Mouse (Mus musculus) heart, postnatal 0 days (tissue): ENCODE results near the gene Slc6a21.

ENCODE experiments used
- CTCF ChIP-seq: IDR thresholded peaks from 2 replicates; pipeline ENCODE4 v1.5.1; 2016; ENCODE audit warnings: antibody characterized with exemption, control low read depth, low read depth
- EP300 ChIP-seq: IDR thresholded peaks from 2 replicates; pipeline ENCODE4 v1.6.1; 2016; ENCODE audit warnings: antibody characterized with exemption, low read depth

DNA sequence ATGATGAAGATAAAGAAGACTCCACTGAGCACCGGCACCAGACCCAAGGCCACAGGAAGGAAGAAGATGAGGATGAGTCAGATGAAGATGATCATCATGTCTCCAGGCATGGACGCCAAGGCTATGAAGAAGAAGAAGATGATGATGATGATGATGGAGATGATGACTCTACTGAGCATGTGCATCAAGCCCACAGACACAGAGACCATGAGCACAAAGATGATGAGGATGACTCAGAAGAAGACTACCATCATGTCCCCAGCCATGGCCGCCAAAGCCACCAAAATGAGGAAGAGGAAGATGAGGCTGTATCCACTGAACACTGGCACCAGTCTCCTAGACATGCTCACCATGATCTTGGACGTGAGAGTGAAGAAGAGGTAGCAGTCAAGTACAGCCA, 59.0 kb downstream of the Slc6a21 start:
- TF ChIP-seq CTCF (no peak), EP300 (no peak)
